Mouse (Mus musculus): ENCODE data around the gene Phlpp1. TPM values are rescaled to one million over a fixed set of nuclear protein-coding genes. Genes with fewer than 3 reads are reported as not detected.

Phlpp1 gene
- polyA plus RNA-seq, 1 experiment from 2014 or later, result 9.8 TPM

GRCm38 (mm10) chr1:106193487-106193886, 21.9 kb downstream of the Phlpp1 start:
- DNase-seq (ENCODE audit: low spot score), result no peak
- no peaks in the 10 kb centered on the region for H3K9me3 ChIP-seq (ENCODE audit: control insufficient read depth, low read length)
- WGBS, result 69% methylated on average over 3 of the region's 3 CpGs

DNA sequence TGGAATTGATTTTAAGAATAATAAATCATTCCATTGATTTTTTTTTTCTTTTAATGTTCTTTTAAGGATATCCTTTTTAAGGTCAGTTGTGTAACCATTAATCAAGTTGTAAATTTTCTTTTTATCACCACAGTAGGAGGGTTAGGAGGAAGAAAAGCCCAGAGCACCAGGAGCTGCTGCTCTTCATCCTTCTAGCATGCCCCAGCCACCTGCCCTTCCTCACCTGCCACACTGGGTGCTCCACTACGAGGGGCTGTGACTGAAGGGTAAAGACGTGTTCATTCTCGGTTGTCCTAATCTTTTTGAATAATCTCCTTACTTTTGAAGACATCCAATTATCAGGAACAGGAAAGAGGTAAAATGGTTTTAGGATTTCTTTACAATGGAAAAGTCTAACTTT, 22.7 kb downstream of the Phlpp1 start:
- no peaks in the 10 kb centered on the region for H3K4me1 ChIP-seq (replicated peaks; ENCODE audit: control insufficient read depth, insufficient read depth, low read length)
- ATAC-seq (ENCODE audit: low FRiP score) (no peak), DNase-seq (ENCODE audit: low spot score) (no peak)
- H3K9me3 ChIP-seq (ENCODE audit: control insufficient read depth, low read length), result no peaks in the 10 kb centered on the region
- 63% methylated on average over 3 of the region's 3 CpGs for WGBS
- no peak overlapping the region for H3K4me3 ChIP-seq (ENCODE audit: low read depth, low read length)
- H3K27me3 ChIP-seq (ENCODE audit: control insufficient read depth, insufficient read depth, low read length), result no peaks in the 10 kb centered on the region
- H3K27ac ChIP-seq (ENCODE audit: low read depth, low read length), result no peak overlapping the region
- H3K4me2 ChIP-seq (replicated peaks; ENCODE audit: low read depth, low read length), result no peak overlapping the region
- no peaks in the 10 kb centered on the region for H3K36me3 ChIP-seq (ENCODE audit: control insufficient read depth, insufficient read depth, low read length)
- H3K9ac ChIP-seq (ENCODE audit: low read depth, low read length), result no peak overlapping the region

More at GRCm38 (mm10) chr1:106193487-106193886, 21.9 kb downstream of the Phlpp1 start:
- Histone ChIP-seq H3K27ac (ENCODE audit: low read depth, low read length) (no peak overlapping the region), H3K4me1 (replicated peaks; ENCODE audit: control insufficient read depth, insufficient read depth, low read length) (no peaks in the 10 kb centered on the region), H3K27me3 (ENCODE audit: control insufficient read depth, insufficient read depth, low read length) (no peaks in the 10 kb centered on the region), H3K36me3 (ENCODE audit: control insufficient read depth, insufficient read depth, low read length) (no peaks in the 10 kb centered on the region), H3K9ac (ENCODE audit: low read depth, low read length) (no peak overlapping the region), H3K4me2 (replicated peaks; ENCODE audit: low read depth, low read length) (no peak overlapping the region), H3K4me3 (ENCODE audit: low read depth, low read length) (no peak overlapping the region)
- ATAC-seq (ENCODE audit: low FRiP score), result no peak

DNA sequence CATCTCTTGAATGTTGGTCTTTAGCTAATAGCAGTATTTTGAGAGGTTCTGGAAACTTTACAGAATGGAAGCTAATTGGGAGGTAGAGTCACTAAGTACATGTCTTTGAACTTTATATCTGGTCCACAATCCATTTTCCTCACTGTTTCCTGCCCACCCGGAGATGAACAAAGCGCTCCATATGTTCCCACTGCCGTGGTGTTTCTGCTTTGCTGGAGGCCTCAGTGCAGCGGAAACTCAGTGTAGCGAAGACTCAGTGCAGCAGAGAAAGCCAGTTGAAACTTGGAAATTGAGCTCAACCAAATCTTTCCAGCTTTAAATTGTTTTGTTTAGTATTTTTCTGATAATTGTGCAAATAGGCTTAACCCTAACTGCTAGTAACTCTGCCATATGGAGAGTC, 26.4 kb downstream of the Phlpp1 start:
- Histone ChIP-seq H3K36me3 (ENCODE audit: control insufficient read depth, insufficient read depth, low read length) (no peaks in the 10 kb centered on the region), H3K9ac (ENCODE audit: low read depth, low read length) (no peak overlapping the region), H3K4me2 (replicated peaks; ENCODE audit: low read depth, low read length) (no peak overlapping the region), H3K4me3 (ENCODE audit: low read depth, low read length) (no peak overlapping the region), H3K27ac (ENCODE audit: low read depth, low read length) (no peak overlapping the region), H3K9me3 (ENCODE audit: control insufficient read depth, low read length) (no peaks in the 10 kb centered on the region), H3K4me1 (replicated peaks; ENCODE audit: control insufficient read depth, insufficient read depth, low read length) (peaks cover 3% of the 10 kb centered on the region; the same call in 1 of the 2 replicates), H3K27me3 (ENCODE audit: control insufficient read depth, insufficient read depth, low read length) (no peaks in the 10 kb centered on the region)
- ATAC-seq (ENCODE audit: low FRiP score), result no peak
- WGBS, result 64% methylated on average over 5 of the region's 5 CpGs
- no peak for DNase-seq (ENCODE audit: low spot score)

DNA sequence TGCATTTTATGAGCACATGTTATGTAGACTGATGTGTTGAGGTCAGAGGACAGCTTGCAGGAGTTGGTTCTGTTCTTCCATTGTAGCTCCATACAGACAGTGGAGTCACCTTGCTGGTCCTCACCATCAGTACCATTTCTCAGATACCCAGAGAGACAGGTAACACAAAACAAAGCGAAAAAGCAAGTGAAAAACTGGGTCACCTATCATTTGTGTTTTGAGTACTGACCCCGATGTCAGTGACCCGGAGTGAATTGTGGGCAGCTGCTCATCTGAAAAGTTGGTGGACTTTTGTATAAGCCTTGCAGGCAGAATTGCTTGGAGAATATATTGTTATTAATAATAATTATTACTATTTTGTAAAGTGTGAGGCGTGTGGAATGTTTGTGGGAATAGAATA, 27.6 kb downstream of the Phlpp1 start:
- Histone ChIP-seq H3K4me3 (ENCODE audit: low read depth, low read length) (no peak overlapping the region), H3K4me2 (replicated peaks; ENCODE audit: low read depth, low read length) (no peak overlapping the region), H3K4me1 (replicated peaks; ENCODE audit: control insufficient read depth, insufficient read depth, low read length) (peaks cover 3% of the 10 kb centered on the region; the same call in 1 of the 2 replicates), H3K27me3 (ENCODE audit: control insufficient read depth, insufficient read depth, low read length) (no peaks in the 10 kb centered on the region), H3K27ac (ENCODE audit: low read depth, low read length) (peak overlapping the region; percentile 84), H3K36me3 (ENCODE audit: control insufficient read depth, insufficient read depth, low read length) (no peaks in the 10 kb centered on the region), H3K9me3 (ENCODE audit: control insufficient read depth, low read length) (no peaks in the 10 kb centered on the region), H3K9ac (ENCODE audit: low read depth, low read length) (no peak overlapping the region)
- no peak for ATAC-seq (ENCODE audit: low FRiP score)
- no peak for DNase-seq (ENCODE audit: low spot score)
- 52% methylated on average over 4 of the region's 4 CpGs for WGBS

- DNase-seq (ENCODE audit: low spot score) (peak; percentile 69), ATAC-seq (ENCODE audit: low FRiP score) (peak; percentile 92)
- WGBS, result 5% methylated on average over 2 of the region's 2 CpGs
- no peak overlapping the region for H3K4me3 ChIP-seq (ENCODE audit: low read depth, low read length)
- H3K9me3 ChIP-seq (ENCODE audit: control insufficient read depth, low read length), result no peaks in the 10 kb centered on the region
- H3K4me1 ChIP-seq (replicated peaks; ENCODE audit: control insufficient read depth, insufficient read depth, low read length), result peaks cover 7% of the 10 kb centered on the region
- H3K27ac ChIP-seq (ENCODE audit: low read depth, low read length), result peak overlapping the region; percentile 84
- H3K4me2 ChIP-seq (replicated peaks; ENCODE audit: low read depth, low read length), result peak overlapping the region; percentile 6; the same call in 1 of the 2 replicates
- no peak overlapping the region for H3K9ac ChIP-seq (ENCODE audit: low read depth, low read length)
- H3K27me3 ChIP-seq (ENCODE audit: control insufficient read depth, insufficient read depth, low read length), result no peaks in the 10 kb centered on the region
- no peaks in the 10 kb centered on the region for H3K36me3 ChIP-seq (ENCODE audit: control insufficient read depth, insufficient read depth, low read length)
Observed at GRCm38 (mm10) chr1:106199686-106200085, 28.1 kb downstream of the Phlpp1 start.

GRCm38 (mm10) chr1:106201025-106201424, 29.5 kb downstream of the Phlpp1 start:
- H3K9me3 ChIP-seq (ENCODE audit: control insufficient read depth, low read length), result no peaks in the 10 kb centered on the region
- H3K4me1 ChIP-seq (replicated peaks; ENCODE audit: control insufficient read depth, insufficient read depth, low read length), result peaks cover 7% of the 10 kb centered on the region
- WGBS, result 94% methylated on average over 1 of the region's 1 CpGs
- no peaks in the 10 kb centered on the region for H3K27me3 ChIP-seq (ENCODE audit: control insufficient read depth, insufficient read depth, low read length)
- ATAC-seq (ENCODE audit: low FRiP score) (no peak), DNase-seq (ENCODE audit: low spot score) (no peak)
- H3K4me3 ChIP-seq (ENCODE audit: low read depth, low read length), result no peak overlapping the region
- no peaks in the 10 kb centered on the region for H3K36me3 ChIP-seq (ENCODE audit: control insufficient read depth, insufficient read depth, low read length)
- no peak overlapping the region for H3K4me2 ChIP-seq (replicated peaks; ENCODE audit: low read depth, low read length)
- no peak overlapping the region for H3K9ac ChIP-seq (ENCODE audit: low read depth, low read length)
- no peak overlapping the region for H3K27ac ChIP-seq (ENCODE audit: low read depth, low read length)

DNA sequence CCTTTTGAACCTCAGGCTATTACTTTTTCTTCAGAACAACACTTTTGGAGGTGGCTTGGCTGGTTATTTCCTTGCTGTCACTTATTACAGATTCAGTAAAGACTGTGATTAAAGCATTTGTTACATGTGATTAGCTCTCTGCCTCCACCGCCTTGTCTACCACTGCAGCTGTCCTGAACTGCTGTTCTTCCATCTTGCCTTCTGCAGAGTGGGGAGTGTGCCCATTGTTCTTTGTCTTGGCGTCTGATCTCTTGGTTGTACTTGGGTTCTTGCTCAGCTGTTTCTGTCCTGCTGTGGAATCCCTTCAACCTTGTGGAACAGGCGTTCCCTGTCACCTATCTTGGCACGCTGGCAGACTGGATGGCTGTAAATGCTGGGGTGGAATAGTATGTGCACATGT, 30.4 kb downstream of the Phlpp1 start:
- H3K9me3 ChIP-seq (ENCODE audit: control insufficient read depth, low read length), result no peaks in the 10 kb centered on the region
- H3K27me3 ChIP-seq (ENCODE audit: control insufficient read depth, insufficient read depth, low read length), result no peaks in the 10 kb centered on the region
- H3K4me2 ChIP-seq (replicated peaks; ENCODE audit: low read depth, low read length), result no peak overlapping the region
- H3K36me3 ChIP-seq (ENCODE audit: control insufficient read depth, insufficient read depth, low read length), result no peaks in the 10 kb centered on the region
- no peak overlapping the region for H3K4me3 ChIP-seq (ENCODE audit: low read depth, low read length)
- ATAC-seq (ENCODE audit: low FRiP score) (no peak), DNase-seq (ENCODE audit: low spot score) (no peak)
- H3K9ac ChIP-seq (ENCODE audit: low read depth, low read length), result no peak overlapping the region
- WGBS, result 58% methylated on average over 4 of the region's 4 CpGs
- no peak overlapping the region for H3K27ac ChIP-seq (ENCODE audit: low read depth, low read length)
- H3K4me1 ChIP-seq (replicated peaks; ENCODE audit: control insufficient read depth, insufficient read depth, low read length), result peaks cover 7% of the 10 kb centered on the region

- DNase-seq (ENCODE audit: low spot score) (no peak), ATAC-seq (ENCODE audit: low FRiP score) (no peak)
- Histone ChIP-seq H3K36me3 (ENCODE audit: control insufficient read depth, insufficient read depth, low read length) (no peaks in the 10 kb centered on the region), H3K4me2 (replicated peaks; ENCODE audit: low read depth, low read length) (no peak overlapping the region), H3K4me1 (replicated peaks; ENCODE audit: control insufficient read depth, insufficient read depth, low read length) (peaks cover 7% of the 10 kb centered on the region), H3K4me3 (ENCODE audit: low read depth, low read length) (no peak overlapping the region), H3K27ac (ENCODE audit: low read depth, low read length) (no peak overlapping the region), H3K27me3 (ENCODE audit: control insufficient read depth, insufficient read depth, low read length) (no peaks in the 10 kb centered on the region), H3K9ac (ENCODE audit: low read depth, low read length) (no peak overlapping the region), H3K9me3 (ENCODE audit: control insufficient read depth, low read length) (no peaks in the 10 kb centered on the region)
- 72% methylated on average over 3 of the region's 3 CpGs for WGBS
Observed at GRCm38 (mm10) chr1:106203942-106204341, 32.4 kb downstream of the Phlpp1 start.

DNA sequence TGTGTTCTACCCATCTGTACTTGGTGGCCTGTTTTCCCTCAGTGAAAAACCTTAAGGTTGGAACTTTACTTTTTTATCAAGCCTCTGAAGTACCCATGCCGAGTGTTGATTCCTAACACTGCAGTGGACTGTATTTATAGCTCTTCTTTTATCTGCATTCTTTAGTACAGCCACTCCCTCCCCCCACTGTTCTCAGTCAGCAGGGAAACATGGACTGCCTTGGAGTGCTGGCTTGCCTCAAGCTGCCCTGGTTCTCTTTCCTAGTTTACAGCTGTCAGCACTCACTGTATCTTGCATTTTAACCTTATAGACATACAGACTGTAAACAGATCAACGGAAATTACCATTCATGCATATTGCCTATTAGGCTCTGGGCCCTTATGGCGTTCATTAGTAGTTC, 32.8 kb downstream of the Phlpp1 start:
- Histone ChIP-seq H3K4me2 (replicated peaks; ENCODE audit: low read depth, low read length) (no peak overlapping the region), H3K9ac (ENCODE audit: low read depth, low read length) (no peak overlapping the region), H3K27ac (ENCODE audit: low read depth, low read length) (no peak overlapping the region), H3K9me3 (ENCODE audit: control insufficient read depth, low read length) (no peaks in the 10 kb centered on the region), H3K36me3 (ENCODE audit: control insufficient read depth, insufficient read depth, low read length) (no peaks in the 10 kb centered on the region), H3K4me3 (ENCODE audit: low read depth, low read length) (no peak overlapping the region), H3K4me1 (replicated peaks; ENCODE audit: control insufficient read depth, insufficient read depth, low read length) (peaks cover 7% of the 10 kb centered on the region), H3K27me3 (ENCODE audit: control insufficient read depth, insufficient read depth, low read length) (no peaks in the 10 kb centered on the region)
- no peak for ATAC-seq (ENCODE audit: low FRiP score)
- DNase-seq (ENCODE audit: low spot score), result no peak
- WGBS, result 50% methylated on average over 3 of the region's 3 CpGs

Measured in hindbrain, embryonic 11.5 days (tissue).